Mouse (Mus musculus) right cerebral cortex, postnatal 36 days (tissue): ENCODE results near the gene Olfr1192-ps1.
"Not testable (repeated sequence)": the region's sequence is repeated elsewhere in the genome, so short reads cannot be mapped to it uniquely, and the experiment has no call there.

Source experiments
- DNase-seq, 2 experiments: peaks; one replicate each; pipeline ENCODE4 v3.0.0; 2022; ENCODE audit warnings: low spot score in 2 of 2, mixed read lengths in 1 of 2

Gene Olfr1192-ps1

DNA sequence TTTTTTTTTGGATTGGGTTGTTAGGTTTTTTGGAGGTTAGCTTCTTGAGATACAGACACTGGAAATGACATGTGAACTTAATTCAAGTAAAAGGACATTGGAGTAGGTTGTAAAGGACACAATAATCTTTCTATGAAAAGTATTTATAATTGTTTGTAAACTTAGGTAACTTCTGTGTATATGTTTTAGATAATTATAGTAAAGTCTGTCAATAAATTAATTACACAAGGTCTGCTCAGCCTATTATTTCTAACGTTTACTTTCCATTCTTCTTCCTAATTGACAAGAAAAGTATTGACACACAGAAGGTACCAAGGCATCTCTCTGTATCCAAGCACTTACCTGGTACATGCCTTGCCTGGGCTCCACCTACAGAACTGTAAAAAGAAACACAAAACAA lies at the start of gene Olfr1192-ps1:
Olfr1192-ps1 (plus strand) TSS at position 301 of the 400 bp plus-strand sequence.
- DNase-seq: no peak

DNA sequence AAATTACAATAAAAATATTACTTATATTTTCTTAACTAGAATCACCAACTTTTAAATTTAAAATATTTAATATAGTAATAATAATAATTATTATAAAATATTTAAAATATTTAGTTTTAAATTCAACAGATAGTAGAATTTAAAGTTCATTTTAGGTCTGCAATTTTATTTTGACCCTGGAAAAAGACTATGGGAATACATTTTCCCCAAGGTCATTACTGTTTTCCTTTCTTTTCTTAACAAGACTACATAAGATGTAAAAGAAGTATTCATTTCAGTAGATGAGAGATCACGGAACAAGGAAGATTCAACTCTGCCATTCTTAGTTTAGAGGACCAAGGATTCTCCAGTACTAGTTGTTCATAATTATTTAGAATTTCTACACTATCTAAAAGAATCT lies 8.1 kb upstream of the Olfr1192-ps1 start, which contains the start of gene Olfr1191-ps1:
Olfr1191-ps1 (plus strand) TSS at position 301 of the 400 bp plus-strand sequence.
- DNase-seq: not testable (repeated sequence)

DNA sequence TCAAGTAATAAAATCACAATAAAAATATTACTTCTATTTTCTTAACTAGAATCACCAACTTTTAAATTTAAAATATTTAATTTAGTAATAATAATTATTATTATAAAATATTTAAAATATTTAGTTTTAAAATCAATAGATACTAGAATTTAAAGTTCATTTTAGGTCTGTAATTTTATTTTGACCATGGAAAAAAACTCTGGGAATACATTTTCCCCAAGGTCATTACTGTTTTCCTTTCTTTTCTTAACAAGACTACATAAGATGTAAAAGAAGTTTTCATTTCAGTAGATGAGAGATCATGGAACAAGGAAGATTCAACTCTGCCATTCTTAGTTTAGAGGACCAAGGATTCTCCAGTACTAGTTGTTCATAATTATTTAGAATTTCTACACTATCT lies 27.0 kb downstream of the Olfr1192-ps1 start, which contains the start of gene Olfr1193:
Olfr1193 (plus strand) TSS at position 301 of the 400 bp plus-strand sequence.
- not testable (repeated sequence) for DNase-seq

GRCm38 (mm10) chr2:88689087-88689486 lies 40.8 kb downstream of the Olfr1192-ps1 start, which contains the start of gene Olfr1195:
TSS of gene Olfr1195 (minus strand) at chr2:88689187.
- DNase-seq: no peak

- DNase-seq: no peak
These were observed 56.2 kb downstream of the Olfr1192-ps1 start, which contains the start of gene Olfr1196 for GRCm38 (mm10) chr2:88704497-88704896. TSS of gene Olfr1196 (minus strand) at chr2:88704597.
